Mouse (Mus musculus) neural tube, embryonic 12.5 days (tissue): ENCODE measurements around the gene Ube4b. TPM values are rescaled to one million over a fixed set of nuclear protein-coding genes. Genes with fewer than 3 reads are reported as not detected.

Source experiments
- ATAC-seq: fragments of 200-750 bp; cut with Nextera tagmentation; 2 replicates; pipeline ENCODE4 v1.8.0; 2017; ENCODE audit warnings: low read depth, mild to moderate bottlenecking, moderate TSS enrichment, moderate library complexity; ENCODE audit not compliant: low FRiP score
- H3K27ac ChIP-seq: fragments of 300-500 bp; sonication (generic); 2 replicates; pipeline ENCODE4 v1.5.1; 2016
- H3K27me3 ChIP-seq: fragments of 300-500 bp; sonication (generic); replicated peaks from 2 replicates; pipeline ENCODE4 v1.6.1; 2016; ENCODE audit warnings: mild to moderate bottlenecking
- H3K36me3 ChIP-seq: fragments of 300-500 bp; sonication (generic); 2 replicates; pipeline ENCODE4 v1.6.1; 2016; ENCODE audit warnings: mild to moderate bottlenecking
- H3K4me1 ChIP-seq: fragments of 300-500 bp; sonication (generic); 2 replicates; pipeline ENCODE4 v1.6.1; 2016
- H3K4me2 ChIP-seq: fragments of 300-500 bp; sonication (generic); replicated peaks from 2 replicates; pipeline ENCODE4 v1.6.1; 2016; ENCODE audit warnings: mild to moderate bottlenecking
- H3K4me3 ChIP-seq: fragments of 300-500 bp; sonication (generic); 2 replicates; pipeline ENCODE4 v1.5.1; 2016
- H3K9ac ChIP-seq: fragments of 300-500 bp; sonication (generic); 2 replicates; pipeline ENCODE4 v1.6.1; 2016; ENCODE audit warnings: mild to moderate bottlenecking
- H3K9me3 ChIP-seq: fragments of 300-500 bp; sonication (generic); 2 replicates; pipeline ENCODE4 v1.6.1; 2016; ENCODE audit warnings: mild to moderate bottlenecking
- WGBS: fragments of 180-500 bp; shearing (Covaris S2); methylation state at CpG from one replicate; pipeline ENCODE4 v1.1.7; 2016; 5-methylcytosine and 5-hydroxymethylcytosine counted together
- polyA plus RNA-seq: library from polyadenylated mRNA; unstranded; fragments of >200 nt; fragmentation: Nextera tagmentation; extraction: Ambion mirVana; gene quantifications from 2 replicates; pipeline ENCODE4 v1.2.1, GENCODE M21; 2016

Ube4b gene
- polyA plus RNA-seq, 1 experiment from 2014 or later: 77.5 TPM

GRCm38 (mm10) chr4:149325411-149326162, 101.0 kb downstream of the Ube4b start:
- ATAC-seq: no peak
- H3K9ac ChIP-seq: no peak overlapping the region
- H3K4me3 ChIP-seq: no peak overlapping the region
- peaks cover 32% of the 10 kb centered on the region for H3K36me3 ChIP-seq
- H3K27ac ChIP-seq: no peak overlapping the region
- WGBS: 91% methylated on average over 10 of the region's 10 CpGs
- H3K4me2 ChIP-seq: no peak overlapping the region
- H3K27me3 ChIP-seq: no peaks in the 10 kb centered on the region
- H3K9me3 ChIP-seq: no peaks in the 10 kb centered on the region
- no peaks in the 10 kb centered on the region for H3K4me1 ChIP-seq

- no peak for ATAC-seq
- WGBS: 85% methylated on average over 16 of the region's 16 CpGs
Observed at GRCm38 (mm10) chr4:149323730-149324129, 102.8 kb downstream of the Ube4b start.

GRCm38 (mm10) chr4:149322718-149323117, 103.8 kb downstream of the Ube4b start:
- H3K27me3 ChIP-seq: no peaks in the 10 kb centered on the region
- 80% methylated on average over 6 of the region's 6 CpGs for WGBS
- H3K9me3 ChIP-seq: no peaks in the 10 kb centered on the region
- H3K4me1 ChIP-seq: no peaks in the 10 kb centered on the region
- H3K4me2 ChIP-seq: no peak overlapping the region
- no peak for ATAC-seq
- H3K27ac ChIP-seq: no peak overlapping the region
- no peak overlapping the region for H3K4me3 ChIP-seq
- peaks cover 7% of the 10 kb centered on the region for H3K36me3 ChIP-seq
- no peak overlapping the region for H3K9ac ChIP-seq

More at GRCm38 (mm10) chr4:149323730-149324129, 102.8 kb downstream of the Ube4b start:
- no peak overlapping the region for H3K4me3 ChIP-seq
- H3K9ac ChIP-seq: no peak overlapping the region
- no peaks in the 10 kb centered on the region for H3K4me1 ChIP-seq
- peaks cover 15% of the 10 kb centered on the region for H3K36me3 ChIP-seq
- H3K4me2 ChIP-seq: no peak overlapping the region
- H3K9me3 ChIP-seq: no peaks in the 10 kb centered on the region
- H3K27me3 ChIP-seq: no peaks in the 10 kb centered on the region
- H3K27ac ChIP-seq: no peak overlapping the region

- WGBS: 52% methylated on average over 4 of the region's 4 CpGs
Observed at GRCm38 (mm10) chr4:149322286-149322685, 104.3 kb downstream of the Ube4b start.

GRCm38 (mm10) chr4:149319088-149319487, 107.5 kb downstream of the Ube4b start:
- WGBS: 75% methylated on average over 9 of the region's 9 CpGs
- no peak overlapping the region for H3K4me3 ChIP-seq
- no peaks in the 10 kb centered on the region for H3K9me3 ChIP-seq
- H3K9ac ChIP-seq: no peak overlapping the region
- H3K36me3 ChIP-seq: no peaks in the 10 kb centered on the region
- no peaks in the 10 kb centered on the region for H3K27me3 ChIP-seq
- H3K27ac ChIP-seq: no peak overlapping the region
- 0 out of 2 replicates have a peak, but pooled peaks cover 4% of the 10 kb centered on the region for H3K4me1 ChIP-seq
- H3K4me2 ChIP-seq: no peak overlapping the region
- no peak for ATAC-seq

More at GRCm38 (mm10) chr4:149322286-149322685, 104.3 kb downstream of the Ube4b start:
- H3K4me1 ChIP-seq: 0 out of 2 replicates have a peak, but pooled peaks cover 4% of the 10 kb centered on the region
- H3K27me3 ChIP-seq: no peaks in the 10 kb centered on the region
- H3K36me3 ChIP-seq: peaks cover 3% of the 10 kb centered on the region
- H3K9ac ChIP-seq: no peak overlapping the region
- H3K4me2 ChIP-seq: no peak overlapping the region
- H3K4me3 ChIP-seq: no peak overlapping the region
- no peak for ATAC-seq
- H3K27ac ChIP-seq: no peak overlapping the region
- no peaks in the 10 kb centered on the region for H3K9me3 ChIP-seq

- no peak overlapping the region for H3K9ac ChIP-seq
- WGBS: 46% methylated on average over 5 of the region's 5 CpGs
- H3K4me3 ChIP-seq: no peak overlapping the region
- no peak for ATAC-seq
- peak overlapping the region; percentile 32; the same call in 1 of the 2 replicates for H3K27ac ChIP-seq
- H3K4me1 ChIP-seq: 0 out of 2 replicates have a peak, but pooled peaks cover 4% of the 10 kb centered on the region
- no peaks in the 10 kb centered on the region for H3K27me3 ChIP-seq
- H3K36me3 ChIP-seq: no peaks in the 10 kb centered on the region
- H3K4me2 ChIP-seq: no peak overlapping the region
- H3K9me3 ChIP-seq: no peaks in the 10 kb centered on the region
Observed at GRCm38 (mm10) chr4:149317387-149317786, 109.2 kb downstream of the Ube4b start.

GRCm38 (mm10) chr4:149314275-149314837, 112.2 kb downstream of the Ube4b start:
- no peak for ATAC-seq
- 94% methylated on average over 11 of the region's 11 CpGs for WGBS
- Histone ChIP-seq H3K36me3 (no peaks in the 10 kb centered on the region), H3K4me2 (no peak overlapping the region), H3K4me1 (0 out of 2 replicates have a peak, but pooled peaks cover 4% of the 10 kb centered on the region), H3K27ac (no peak overlapping the region), H3K4me3 (no peak overlapping the region), H3K9ac (no peak overlapping the region), H3K9me3 (no peaks in the 10 kb centered on the region), H3K27me3 (no peaks in the 10 kb centered on the region)

GRCm38 (mm10) chr4:149313558-149314253, 112.8 kb downstream of the Ube4b start:
- Histone ChIP-seq H3K9me3 (no peaks in the 10 kb centered on the region), H3K9ac (no peak overlapping the region), H3K4me1 (peaks cover 11% of the 10 kb centered on the region), H3K4me3 (no peak overlapping the region), H3K27me3 (no peaks in the 10 kb centered on the region), H3K36me3 (no peaks in the 10 kb centered on the region), H3K4me2 (no peak overlapping the region), H3K27ac (no peak overlapping the region)
- WGBS: 89% methylated on average over 12 of the region's 12 CpGs
- ATAC-seq: no peak

GRCm38 (mm10) chr4:149311996-149312395, 114.6 kb downstream of the Ube4b start:
- H3K9me3 ChIP-seq: no peaks in the 10 kb centered on the region
- H3K4me3 ChIP-seq: no peak overlapping the region
- H3K27me3 ChIP-seq: no peaks in the 10 kb centered on the region
- no peak overlapping the region for H3K9ac ChIP-seq
- no peak overlapping the region for H3K27ac ChIP-seq
- H3K4me2 ChIP-seq: no peak overlapping the region
- 90% methylated on average over 5 of the region's 5 CpGs for WGBS
- peaks cover 11% of the 10 kb centered on the region for H3K4me1 ChIP-seq
- ATAC-seq: no peak
- H3K36me3 ChIP-seq: no peaks in the 10 kb centered on the region

GRCm38 (mm10) chr4:149308491-149308820, 118.1 kb downstream of the Ube4b start:
- ATAC-seq: no peak
- H3K4me2 ChIP-seq: peak overlapping the region; percentile 87
- H3K36me3 ChIP-seq: no peaks in the 10 kb centered on the region
- H3K4me3 ChIP-seq: peak overlapping the region; percentile 100
- peak overlapping the region; percentile 100 for H3K9ac ChIP-seq
- peak overlapping the region; percentile 54 for H3K27ac ChIP-seq
- peaks cover 33% of the 10 kb centered on the region for H3K4me1 ChIP-seq
- 27% methylated on average over 3 of the region's 3 CpGs for WGBS
- no peaks in the 10 kb centered on the region for H3K9me3 ChIP-seq
- H3K27me3 ChIP-seq: no peaks in the 10 kb centered on the region

GRCm38 (mm10) chr4:149307596-149308490, 118.7 kb downstream of the Ube4b start, which contains the start of gene Kif1b:
Gene Kif1b (minus strand): TSS chr4:149307693.
- no peaks in the 10 kb centered on the region for H3K27me3 ChIP-seq
- H3K4me2 ChIP-seq: peak within 1 kb of the TSS; percentile 87
- H3K9ac ChIP-seq: peak within 1 kb of the TSS; percentile 100
- peak within 1 kb of the TSS; percentile 100 for H3K4me3 ChIP-seq
- peak; percentile 96 for ATAC-seq
- peak within 1 kb of the TSS; percentile 98 for H3K27ac ChIP-seq
- WGBS: under 1% methylated on average over 79 of the region's 79 CpGs
- no peaks in the 10 kb centered on the region for H3K36me3 ChIP-seq
- H3K4me1 ChIP-seq: peaks cover 40% of the 10 kb centered on the region
- no peaks in the 10 kb centered on the region for H3K9me3 ChIP-seq
